In genomic region chr12:32059135-32059534, GRCm38 (mm10) we compare ENCODE assay signal across 11 mouse cellular contexts. TPM values are rescaled to one million over a fixed set of nuclear protein-coding genes. Genes with fewer than 3 reads are reported as not detected.
A peak's percentile ranks its signal among the peaks of the same experiment; 100 is the strongest.
DNase-seq lines count a peak whose midpoint lies in the region; ATAC-seq lines count a peak whose summit lies in the region.
"Had no signal": no experiment of that assay in that cellular context is flagged by ENCODE, and none has a peak within 500 bp of the region (broad histone marks: within the 10 kb centered on the region; RNA-seq: fewer than 3 reads in every experiment).

No protein-coding gene starts in this region.

- peak; percentile 49 for DNase-seq in intestine, embryonic 14.5 days (ENCODE audit: low spot score)
- no peak for DNase-seq in embryonic facial prominence, embryonic 14.5 days (ENCODE audit: low spot score)
- no peak for DNase-seq in left cerebral cortex, postnatal 25 days (ENCODE audit: low spot score in 2 of 2)
- no peak for DNase-seq in heart, adult 18-20 months
- DNase-seq in frontal cortex, postnatal 25 days (ENCODE audit: low spot score in 2 of 2), result no peak
- DNase-seq: gastrocnemius, postnatal 36 days had no signal

- H3K4me2 ChIP-seq in intestine, embryonic 14.5 days (ENCODE audit: low read length), result peak overlapping the region; percentile 92
- H3K4me2 ChIP-seq in intestine, embryonic 16.5 days (ENCODE audit: low read depth, low read length), result no peak overlapping the region
- peak overlapping the region; percentile 91 for H3K4me2 ChIP-seq in embryonic facial prominence, embryonic 14.5 days (ENCODE audit: low read depth, low read length)
- peak overlapping the region; percentile 28 for H3K4me2 ChIP-seq in intestine, embryonic 15.5 days (replicated peaks)
- H3K4me2 ChIP-seq in neural tube, embryonic 12.5 days (replicated peaks), result peak overlapping the region; percentile 78

- intact Hi-C loops in left cerebral cortex, postnatal 25 days (cut with DNase I), result loop anchor here (5.0 kb wide), 1 partner anchor 82 kb away; no protein-coding TSS in a partner anchor

- ATAC-seq in intestine, embryonic 14.5 days (replicated peaks; ENCODE audit: low FRiP score, low TSS enrichment, low read depth), result no peak
- no peak for ATAC-seq in intestine, embryonic 16.5 days
- no peak for ATAC-seq in embryonic facial prominence, embryonic 14.5 days (ENCODE audit: low read depth)
- ATAC-seq in intestine, embryonic 15.5 days, result no peak
- ATAC-seq in neural tube, embryonic 12.5 days (ENCODE audit: low FRiP score, low read depth), result no peak
- ATAC-seq: activated CD4-positive, CD25-positive, alpha-beta regulatory T cell, adult 4 months; CD4-positive, CD25-positive, alpha-beta regulatory T cell, adult 4 months had no signal

- no peak overlapping the region for H3K9ac ChIP-seq in intestine, embryonic 14.5 days (ENCODE audit: low read length)
- no peak overlapping the region for H3K9ac ChIP-seq in intestine, embryonic 16.5 days (ENCODE audit: low read depth, low read length)
- H3K9ac ChIP-seq in embryonic facial prominence, embryonic 14.5 days (ENCODE audit: low read depth, low read length), result no peak overlapping the region
- H3K9ac ChIP-seq in intestine, embryonic 15.5 days, result no peak overlapping the region
- peak overlapping the region; percentile 94; the same call in 1 of the 2 replicates for H3K9ac ChIP-seq in neural tube, embryonic 12.5 days

- H3K27ac ChIP-seq in intestine, embryonic 14.5 days (ENCODE audit: low read depth), result no peak overlapping the region
- H3K27ac ChIP-seq in intestine, embryonic 16.5 days (ENCODE audit: low read length), result no peak overlapping the region
- no peak overlapping the region for H3K27ac ChIP-seq in embryonic facial prominence, embryonic 14.5 days (replicated peaks; ENCODE audit: low read depth, low read length)
- no peak overlapping the region for H3K27ac ChIP-seq in intestine, embryonic 15.5 days
- H3K27ac ChIP-seq in neural tube, embryonic 12.5 days, result no peak overlapping the region

- H3K4me3 ChIP-seq in intestine, embryonic 14.5 days (ENCODE audit: low read depth, low read length), result no peak overlapping the region
- no peak overlapping the region for H3K4me3 ChIP-seq in intestine, embryonic 16.5 days (ENCODE audit: low read length)
- peak overlapping the region; percentile 83; the same call in 1 of the 2 replicates for H3K4me3 ChIP-seq in embryonic facial prominence, embryonic 14.5 days (ENCODE audit: low read depth, low read length)
- no peak overlapping the region for H3K4me3 ChIP-seq in intestine, embryonic 15.5 days (replicated peaks)
- peak overlapping the region; percentile 78 for H3K4me3 ChIP-seq in neural tube, embryonic 12.5 days

- no peaks in the 10 kb centered on the region for H3K27me3 ChIP-seq in intestine, embryonic 14.5 days (replicated peaks; ENCODE audit: control insufficient read depth, insufficient read depth, low read length)
- H3K27me3 ChIP-seq in intestine, embryonic 16.5 days (replicated peaks; ENCODE audit: control insufficient read depth, insufficient read depth, low read length), result no peaks in the 10 kb centered on the region
- no peaks in the 10 kb centered on the region for H3K27me3 ChIP-seq in embryonic facial prominence, embryonic 14.5 days (replicated peaks; ENCODE audit: control insufficient read depth, insufficient read depth, low read length)
- no peaks in the 10 kb centered on the region for H3K27me3 ChIP-seq in intestine, embryonic 15.5 days (replicated peaks)
- H3K27me3 ChIP-seq in neural tube, embryonic 12.5 days (replicated peaks), result no peaks in the 10 kb centered on the region

- no peaks in the 10 kb centered on the region for H3K36me3 ChIP-seq in intestine, embryonic 14.5 days (ENCODE audit: control insufficient read depth, insufficient read depth, low read length)
- H3K36me3 ChIP-seq in intestine, embryonic 16.5 days (ENCODE audit: control insufficient read depth, insufficient read depth, low read length), result no peaks in the 10 kb centered on the region
- H3K36me3 ChIP-seq in embryonic facial prominence, embryonic 14.5 days (ENCODE audit: control insufficient read depth, insufficient read depth, low read length), result no peaks in the 10 kb centered on the region
- H3K36me3 ChIP-seq in intestine, embryonic 15.5 days, result no peaks in the 10 kb centered on the region
- H3K36me3 ChIP-seq in neural tube, embryonic 12.5 days, result no peaks in the 10 kb centered on the region

- 70% methylated on average over 2 of the region's 2 CpGs for WGBS in intestine, embryonic 14.5 days
- 79% methylated on average over 2 of the region's 2 CpGs for WGBS in intestine, embryonic 16.5 days
- WGBS in embryonic facial prominence, embryonic 14.5 days, result 70% methylated on average over 2 of the region's 2 CpGs
- 88% methylated on average over 2 of the region's 2 CpGs for WGBS in intestine, embryonic 15.5 days
- 28% methylated on average over 2 of the region's 2 CpGs for WGBS in neural tube, embryonic 12.5 days

- H3K4me1 ChIP-seq in intestine, embryonic 14.5 days (replicated peaks; ENCODE audit: control insufficient read depth, insufficient read depth, low read length), result peaks cover 10% of the 10 kb centered on the region
- H3K4me1 ChIP-seq in intestine, embryonic 16.5 days (ENCODE audit: control insufficient read depth, insufficient read depth, low read length), result peaks cover 9% of the 10 kb centered on the region; the same call in 1 of the 2 replicates
- peaks cover 6% of the 10 kb centered on the region; the same call in 1 of the 2 replicates for H3K4me1 ChIP-seq in embryonic facial prominence, embryonic 14.5 days (ENCODE audit: control insufficient read depth, insufficient read depth, low read length)
- peaks cover 2% of the 10 kb centered on the region; the same call in 1 of the 2 replicates for H3K4me1 ChIP-seq in intestine, embryonic 15.5 days (replicated peaks)
- H3K4me1 ChIP-seq in neural tube, embryonic 12.5 days, result peaks cover 15% of the 10 kb centered on the region

- H3K9me3 ChIP-seq in intestine, embryonic 14.5 days (ENCODE audit: control insufficient read depth, low read length), result no peaks in the 10 kb centered on the region
- no peaks in the 10 kb centered on the region for H3K9me3 ChIP-seq in intestine, embryonic 16.5 days (ENCODE audit: control insufficient read depth, low read length)
- no peaks in the 10 kb centered on the region for H3K9me3 ChIP-seq in embryonic facial prominence, embryonic 14.5 days (ENCODE audit: control insufficient read depth, low read length)
- no peaks in the 10 kb centered on the region for H3K9me3 ChIP-seq in intestine, embryonic 15.5 days
- no peaks in the 10 kb centered on the region for H3K9me3 ChIP-seq in neural tube, embryonic 12.5 days

RNA-seq across cellular contexts. Expression of gene Prkar2b, which starts 2.0 kb away (rescaled TPM):
- polyA plus RNA-seq in intestine, embryonic 14.5 days (2014; fragmentation: Nextera tagmentation; extraction: Ambion mirVana), result 23.8 and 24.9 TPM in 2 replicates
- 11.5 and 12.7 TPM in 2 replicates for polyA plus RNA-seq in intestine, embryonic 16.5 days (2015; fragmentation: Nextera tagmentation; extraction: Ambion mirVana)
- 35.8 and 41.0 TPM in 2 replicates for polyA plus RNA-seq in embryonic facial prominence, embryonic 14.5 days (2014; fragmentation: Nextera tagmentation; extraction: Ambion mirVana)
- polyA plus RNA-seq in intestine, embryonic 15.5 days (2015; fragmentation: Nextera tagmentation; extraction: Ambion mirVana), result 17.0 and 17.9 TPM in 2 replicates
- polyA plus RNA-seq in neural tube, embryonic 12.5 days (2016; fragmentation: Nextera tagmentation; extraction: Ambion mirVana), result 74.0 and 78.2 TPM in 2 replicates
- total RNA-seq in left cerebral cortex, postnatal 25 days (2021), result 10 to 100 TPM; 79.6 to 92.9 TPM
- total RNA-seq in heart, adult 18-20 months (2021), result 10 to 100 TPM in 1 of 2 experiments, 1 to 10 TPM in 1; 3.7 to 34.5 TPM

Comparison
In these comparisons a context has a peak if more than half of its experiments do, and no peak if none do; other contexts are left out.
1. H3K4me3 ChIP-seq: peak in embryonic facial prominence, embryonic 14.5 days (single experiment) and neural tube, embryonic 12.5 days (single experiment); none in intestine, embryonic 14.5 days (single experiment), intestine, embryonic 16.5 days (single experiment) and intestine, embryonic 15.5 days (single experiment).